Mouse (Mus musculus): ENCODE results near the gene Mrpl58.
"Not testable (repeated sequence)": the region's sequence is repeated elsewhere in the genome, so short reads cannot be mapped to it uniquely, and the experiment has no call there.

The Mrpl58 gene

DNA sequence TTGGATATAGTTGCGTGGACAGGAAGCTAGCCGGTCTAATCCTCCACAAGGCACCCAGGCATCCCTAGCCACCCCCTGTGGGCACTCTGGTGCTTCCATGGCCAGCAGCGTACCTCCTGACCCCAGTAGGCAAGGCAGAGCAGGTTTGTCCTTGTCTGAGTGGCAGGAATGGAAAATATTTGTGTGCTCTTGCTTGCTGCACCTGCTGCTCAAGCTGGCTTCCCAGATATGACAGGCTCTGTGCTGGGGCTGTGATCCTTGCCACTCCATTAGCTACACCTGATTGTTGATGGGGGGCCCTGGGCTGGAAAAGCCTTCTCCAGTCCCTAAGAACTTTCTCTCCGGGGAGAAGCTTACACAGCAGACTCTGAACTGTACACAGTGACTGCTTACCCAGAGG, 49.8 kb downstream of the Mrpl58 start:
- no peak for DNase-seq (ENCODE audit: extremely low read depth, insufficient read length, low spot score)

DNA sequence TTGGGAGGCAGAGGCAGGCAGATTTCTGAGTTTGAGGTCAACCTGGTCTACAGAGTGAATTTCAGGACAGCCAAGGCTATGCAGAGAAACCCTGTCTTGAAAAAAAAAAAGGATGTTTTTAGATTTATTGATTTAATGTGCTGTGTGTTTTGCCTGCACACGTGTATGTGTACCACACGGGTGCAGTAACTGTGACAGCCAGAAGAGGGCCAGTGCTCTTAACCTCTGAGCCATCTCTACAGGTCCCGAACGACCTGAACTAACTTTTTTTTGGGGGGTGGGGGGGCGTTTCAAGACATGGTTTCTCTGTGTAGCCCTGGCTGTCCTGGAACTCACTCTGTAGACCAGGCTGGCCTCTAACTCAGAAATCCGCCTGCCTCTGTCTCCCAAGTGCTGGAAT, 51.3 kb downstream of the Mrpl58 start:
- DNase-seq (ENCODE audit: extremely low read depth, insufficient read length, low spot score), result not testable (repeated sequence)

DNA sequence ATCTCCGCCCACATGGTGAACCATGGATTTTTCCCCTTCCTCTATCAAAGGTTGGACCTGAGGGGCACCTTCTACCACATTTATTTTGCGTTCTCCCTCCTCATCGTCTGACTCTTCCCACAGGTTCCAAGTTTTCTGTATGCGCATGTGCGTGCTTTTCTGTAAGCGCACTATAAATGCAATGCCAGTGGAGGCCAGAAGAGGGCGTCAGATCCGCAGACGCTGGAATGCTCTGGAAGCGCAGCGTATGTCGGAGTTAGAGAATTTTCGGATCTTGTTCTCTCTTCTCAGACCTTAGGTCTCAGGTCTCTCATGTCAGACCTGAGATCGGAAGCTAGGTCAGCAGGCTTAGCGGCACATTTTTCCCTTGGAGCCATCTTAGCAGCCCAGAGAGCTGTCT, 52.1 kb downstream of the Mrpl58 start:
- no peak for DNase-seq (ENCODE audit: extremely low read depth, insufficient read length, low spot score)

DNA sequence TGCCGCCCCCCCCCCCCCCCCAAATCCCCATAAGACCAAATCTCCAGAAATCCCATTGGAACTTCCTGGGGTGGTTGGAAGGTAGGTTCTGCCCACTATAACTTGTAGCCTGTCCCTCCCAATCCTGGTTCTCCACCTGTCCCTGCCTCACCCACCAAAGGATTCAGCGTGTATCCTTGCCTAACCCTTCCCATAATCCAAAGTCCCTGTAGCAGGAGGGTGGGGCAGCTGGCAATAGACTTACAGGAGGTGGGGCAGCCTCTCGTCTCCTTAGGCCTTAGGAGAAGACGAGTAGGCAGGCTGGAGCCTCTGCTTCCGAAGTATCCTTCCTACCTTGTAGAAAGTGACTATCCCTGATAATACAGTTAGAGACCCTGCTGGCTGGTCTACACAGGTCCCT, 52.6 kb downstream of the Mrpl58 start:
- DNase-seq (ENCODE audit: extremely low read depth, insufficient read length, low spot score), result no peak

DNA sequence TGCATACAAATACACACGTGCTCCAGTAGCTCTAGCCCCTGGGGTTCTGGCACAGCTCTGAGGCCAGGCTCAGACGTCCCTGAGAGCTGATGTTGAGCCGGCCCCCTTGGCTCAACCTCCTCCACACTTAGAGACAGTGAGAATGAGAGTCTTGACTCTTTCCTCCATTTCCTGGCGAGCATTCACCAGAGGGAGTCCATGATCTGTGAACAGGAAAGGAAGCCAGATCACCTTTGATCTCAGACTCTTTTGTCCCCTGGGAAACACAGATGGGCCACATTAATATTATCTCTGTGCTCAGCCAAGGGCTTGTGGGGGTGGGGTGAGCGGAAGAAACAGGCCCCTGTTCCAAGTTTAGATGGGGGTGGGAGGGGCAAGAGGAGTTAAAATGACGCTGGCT, 53.9 kb downstream of the Mrpl58 start:
- DNase-seq (ENCODE audit: extremely low read depth, insufficient read length, low spot score), result no peak

DNA sequence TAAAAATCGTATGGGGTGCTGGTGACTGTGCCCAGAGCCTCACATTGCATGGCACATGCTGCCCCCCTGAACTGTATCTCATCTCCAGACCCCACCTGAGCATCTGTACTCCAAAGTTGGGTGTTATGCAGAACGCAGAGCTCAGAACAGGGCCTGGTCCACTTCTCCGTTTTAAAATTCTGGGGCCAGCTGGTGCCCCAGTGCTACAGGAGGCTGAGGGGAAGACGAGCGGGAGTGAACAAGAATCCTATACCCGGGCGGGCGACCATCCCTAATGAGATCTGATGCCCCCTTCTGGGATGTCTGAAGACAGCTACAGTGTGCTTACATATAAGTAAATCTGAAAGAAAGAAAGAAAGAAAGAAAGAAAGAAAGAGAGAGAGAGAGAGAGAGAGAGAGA, 57.4 kb downstream of the Mrpl58 start:
- no peak for DNase-seq (ENCODE audit: extremely low read depth, insufficient read length, low spot score)

DNA sequence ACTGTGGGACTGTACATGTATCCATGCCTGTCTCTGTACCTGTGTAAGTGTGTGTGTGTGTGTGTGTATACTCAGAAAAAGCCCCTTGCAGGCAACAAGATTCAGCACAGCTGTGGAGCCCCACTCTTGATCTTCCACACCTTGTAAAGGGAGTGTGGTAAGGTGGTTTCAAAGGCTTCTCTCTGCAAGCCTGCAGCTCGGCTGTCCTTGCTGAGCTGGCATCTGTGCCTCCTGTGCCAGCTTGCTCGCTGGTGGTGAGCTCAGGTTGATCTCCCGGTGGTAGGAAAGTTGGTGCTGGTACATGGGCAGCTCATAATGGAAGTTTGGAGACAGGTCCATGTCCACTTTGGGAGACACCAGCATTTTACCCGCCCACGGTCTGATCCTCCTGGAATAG, 58.3 kb downstream of the Mrpl58 start:
- no peak for DNase-seq (ENCODE audit: extremely low read depth, insufficient read length, low spot score)

All from 3134 (cell line).